Mouse (Mus musculus): ENCODE results near the gene Slc39a5. TPM values are rescaled to one million over a fixed set of nuclear protein-coding genes. Genes with fewer than 3 reads are reported as not detected.

The Slc39a5 gene
- polyA plus RNA-seq, 1 experiment from 2014 or later = 0.76 TPM

DNA sequence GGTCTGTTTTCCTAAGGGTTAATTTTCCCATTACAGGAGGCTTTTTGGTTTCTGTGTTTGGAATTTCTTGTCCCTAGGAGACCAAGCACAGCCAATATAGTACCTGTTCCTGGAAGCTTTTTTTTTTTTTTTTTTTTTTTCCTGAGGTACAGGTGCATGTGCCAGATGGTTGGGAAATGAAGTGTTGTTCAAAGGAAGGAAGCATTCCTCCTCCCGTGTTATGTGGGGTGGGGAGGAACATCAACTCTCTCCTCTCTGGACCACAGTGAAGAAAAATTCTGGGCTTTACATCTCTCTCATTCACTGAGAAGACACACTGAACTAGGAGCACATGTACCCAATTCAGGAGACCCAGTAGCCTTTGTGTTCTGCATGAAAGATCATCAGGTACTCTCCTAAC is 12.0 kb upstream of the Slc39a5 start:
- H3K4me2 ChIP-seq (replicated peaks; ENCODE audit: low read depth) = peak overlapping the region; percentile 87; the same call in 1 of the 2 replicates
- DNase-seq (ENCODE audit: low spot score) (no peak), ATAC-seq (ENCODE audit: low FRiP score, low TSS enrichment) (no peak)
- H3K27ac ChIP-seq (replicated peaks) = no peak overlapping the region
- no peak for TF ChIP-seq CTCF (IDR thresholded peaks at IDR 0.05; ENCODE audit: low read depth)
- TF ChIP-seq EP300 (optimal IDR thresholded peaks at IDR 0.05) = no peak
- no peak overlapping the region for H3K4me3 ChIP-seq (ENCODE audit: low read depth, low read length)
- WGBS = 67% methylated on average over 1 of the region's 1 CpGs
- no peaks in the 10 kb centered on the region; the same call in 1 of the 2 replicates for H3K4me1 ChIP-seq (replicated peaks; ENCODE audit: control insufficient read depth, insufficient read depth)
- H3K36me3 ChIP-seq (ENCODE audit: control insufficient read depth, insufficient read depth, low read length) = peaks cover 3% of the 10 kb centered on the region; the same call in 1 of the 2 replicates
- no peaks in the 10 kb centered on the region for H3K9me3 ChIP-seq (ENCODE audit: control insufficient read depth, low read length)
- no peaks in the 10 kb centered on the region for H3K27me3 ChIP-seq (ENCODE audit: control insufficient read depth, insufficient read depth, low read length)
- no peak overlapping the region for H3K9ac ChIP-seq (ENCODE audit: low read length)

DNA sequence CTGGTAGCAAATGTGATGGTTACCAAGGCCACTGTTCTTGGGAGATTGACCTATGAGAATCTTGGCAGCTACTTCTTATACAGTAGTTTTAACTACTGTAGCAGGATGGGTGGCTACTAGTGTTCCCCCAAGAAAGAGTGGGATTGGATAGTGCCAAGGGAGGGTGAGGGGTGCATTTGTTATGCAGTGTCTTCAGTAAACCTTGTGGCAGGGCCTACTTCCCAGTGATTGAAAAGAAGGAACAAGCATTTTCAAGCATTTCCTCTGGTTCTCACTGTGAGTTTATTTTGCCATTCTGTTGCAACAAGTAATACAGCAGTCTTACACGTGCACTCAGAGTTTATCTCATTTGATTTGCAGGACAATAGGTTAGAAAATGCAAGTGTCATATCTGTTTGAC is 11.5 kb upstream of the Slc39a5 start:
- H3K4me2 ChIP-seq (replicated peaks; ENCODE audit: low read depth) = peak overlapping the region; percentile 87
- H3K4me1 ChIP-seq (replicated peaks; ENCODE audit: control insufficient read depth, insufficient read depth) = no peaks in the 10 kb centered on the region; the same call in 1 of the 2 replicates
- H3K4me3 ChIP-seq (ENCODE audit: low read depth, low read length) = peak overlapping the region; percentile 93
- no peaks in the 10 kb centered on the region for H3K9me3 ChIP-seq (ENCODE audit: control insufficient read depth, low read length)
- TF ChIP-seq CTCF (IDR thresholded peaks at IDR 0.05; ENCODE audit: low read depth) (no peak), EP300 (optimal IDR thresholded peaks at IDR 0.05) (no peak)
- 17% methylated on average over 1 of the region's 1 CpGs for WGBS
- H3K9ac ChIP-seq (ENCODE audit: low read length) = no peak overlapping the region
- DNase-seq (ENCODE audit: low spot score) = no peak
- H3K36me3 ChIP-seq (ENCODE audit: control insufficient read depth, insufficient read depth, low read length) = peaks cover 3% of the 10 kb centered on the region; the same call in 1 of the 2 replicates
- no peak for ATAC-seq (ENCODE audit: low FRiP score, low TSS enrichment)
- H3K27me3 ChIP-seq (ENCODE audit: control insufficient read depth, insufficient read depth, low read length) = no peaks in the 10 kb centered on the region
- H3K27ac ChIP-seq (replicated peaks) = no peak overlapping the region

DNA sequence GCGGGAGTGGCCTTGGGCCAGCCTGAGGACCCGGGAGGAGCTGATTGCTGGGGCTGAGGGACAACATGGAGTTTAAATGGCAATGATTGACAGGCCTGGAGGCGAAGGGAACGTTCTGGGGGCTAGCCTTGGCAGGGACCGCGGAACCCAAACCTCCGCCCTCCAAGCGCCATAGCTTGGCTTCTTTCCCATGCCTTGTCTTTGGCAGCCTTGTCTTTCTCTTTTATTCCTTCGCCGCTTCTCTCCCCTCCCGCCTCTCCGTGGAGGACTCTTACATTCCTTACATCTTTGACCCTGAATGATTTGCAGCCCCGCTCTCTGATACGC is 11.0 kb upstream of the Slc39a5 start:
- ATAC-seq (ENCODE audit: low FRiP score, low TSS enrichment) = no peak

DNA sequence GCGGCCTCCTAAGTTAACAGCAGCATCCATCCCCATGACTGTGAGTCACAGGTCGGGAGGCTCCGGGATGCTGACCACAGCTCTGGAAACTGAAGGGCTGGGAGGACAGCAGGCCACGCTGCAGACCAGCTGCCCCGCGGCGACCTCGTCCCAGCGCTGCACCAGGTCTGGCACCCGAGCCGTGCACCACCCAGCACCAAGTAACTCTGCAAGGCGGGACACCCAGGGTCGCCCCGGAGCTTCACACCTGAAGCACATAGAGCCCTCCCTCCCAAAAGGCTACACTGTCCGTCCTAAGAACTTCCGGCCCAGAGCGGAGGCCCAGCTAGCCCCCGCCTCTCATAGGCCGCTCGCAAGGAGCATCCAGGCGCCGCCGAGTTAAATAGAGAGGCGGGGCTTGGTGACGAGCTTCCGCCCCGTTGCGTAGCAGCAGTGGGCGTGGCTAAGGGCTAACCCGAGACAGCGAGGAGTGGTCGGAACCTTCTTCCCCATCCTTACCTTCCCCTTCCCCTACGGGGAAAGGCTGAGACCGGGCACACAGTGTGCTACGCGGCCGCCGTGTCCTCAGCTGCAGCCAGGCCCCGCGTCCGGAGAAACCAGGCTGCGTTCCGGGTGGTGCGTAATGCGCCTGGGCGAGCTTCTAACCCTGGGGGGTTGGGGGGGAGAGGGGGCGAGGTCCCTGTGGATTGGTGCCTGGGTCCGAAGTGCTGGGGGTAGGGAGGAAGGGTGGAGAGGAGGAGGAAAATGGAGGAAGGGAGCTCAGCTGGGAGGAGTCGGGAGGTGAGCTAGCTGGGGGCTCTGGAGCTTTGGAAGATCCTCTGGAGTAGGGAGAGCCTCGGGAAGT is 10.4 kb upstream of the Slc39a5 start, which contains the start of the genes Nabp2 and Rnf41:
Nabp2 (minus strand) TSS at position 282 of the 844 bp plus-strand sequence.
Rnf41 (plus strand) TSS at position 447 of the 844 bp plus-strand sequence.
- no peaks in the 10 kb centered on the region for H3K27me3 ChIP-seq (ENCODE audit: control insufficient read depth, insufficient read depth, low read length)

More for the DNA sequence above, 11.0 kb upstream of the Slc39a5 start:
- Histone ChIP-seq H3K4me2 (replicated peaks; ENCODE audit: low read depth) (peak overlapping the region; percentile 87), H3K27ac (replicated peaks) (peak overlapping the region; percentile 96), H3K9ac (ENCODE audit: low read length) (peak overlapping the region; percentile 83), H3K27me3 (ENCODE audit: control insufficient read depth, insufficient read depth, low read length) (no peaks in the 10 kb centered on the region), H3K9me3 (ENCODE audit: control insufficient read depth, low read length) (no peaks in the 10 kb centered on the region), H3K4me3 (ENCODE audit: low read depth, low read length) (peak overlapping the region; percentile 93), H3K36me3 (ENCODE audit: control insufficient read depth, insufficient read depth, low read length) (peaks cover 3% of the 10 kb centered on the region; the same call in 1 of the 2 replicates), H3K4me1 (replicated peaks; ENCODE audit: control insufficient read depth, insufficient read depth) (no peaks in the 10 kb centered on the region; the same call in 1 of the 2 replicates)
- TF ChIP-seq EP300 (optimal IDR thresholded peaks at IDR 0.05) = no peak
- TF ChIP-seq CTCF (IDR thresholded peaks at IDR 0.05; ENCODE audit: low read depth) = no peak
- DNase-seq (ENCODE audit: low spot score) = no peak
- WGBS = under 1% methylated on average over 14 of the region's 14 CpGs

DNA sequence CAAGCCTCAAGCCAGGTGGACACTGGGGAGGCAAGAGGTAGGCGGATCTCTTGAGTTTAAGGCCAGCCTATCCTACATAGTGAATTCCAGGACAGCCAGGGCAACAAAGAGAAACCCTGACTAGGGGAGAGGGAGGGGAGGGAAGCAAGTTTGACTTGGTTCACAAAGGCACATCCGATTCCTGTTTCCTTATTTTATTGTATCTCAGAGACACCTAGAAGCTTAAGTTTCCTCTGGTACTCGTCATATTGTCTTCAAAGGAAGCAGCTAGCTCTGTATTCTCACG is 9.5 kb upstream of the Slc39a5 start:
- peak overlapping the region; percentile 96 for H3K27ac ChIP-seq (replicated peaks)
- no peak overlapping the region for H3K9ac ChIP-seq (ENCODE audit: low read length)
- TF ChIP-seq EP300 (optimal IDR thresholded peaks at IDR 0.05) = no peak
- TF ChIP-seq CTCF (IDR thresholded peaks at IDR 0.05; ENCODE audit: low read depth) = no peak
- H3K27me3 ChIP-seq (ENCODE audit: control insufficient read depth, insufficient read depth, low read length) = no peaks in the 10 kb centered on the region
- peak overlapping the region; percentile 19 for H3K4me3 ChIP-seq (ENCODE audit: low read depth, low read length)
- H3K4me2 ChIP-seq (replicated peaks; ENCODE audit: low read depth) = peak overlapping the region; percentile 87
- no peaks in the 10 kb centered on the region; the same call in 1 of the 2 replicates for H3K4me1 ChIP-seq (replicated peaks; ENCODE audit: control insufficient read depth, insufficient read depth)
- WGBS = 13% methylated on average over 4 of the region's 4 CpGs
- DNase-seq (ENCODE audit: low spot score) = no peak
- H3K9me3 ChIP-seq (ENCODE audit: control insufficient read depth, low read length) = no peaks in the 10 kb centered on the region
- no peaks in the 10 kb centered on the region; the same call in 1 of the 2 replicates for H3K36me3 ChIP-seq (ENCODE audit: control insufficient read depth, insufficient read depth, low read length)
- ATAC-seq (ENCODE audit: low FRiP score, low TSS enrichment) = no peak

More for the DNA sequence above, 10.4 kb upstream of the Slc39a5 start, which contains the start of the genes Nabp2 and Rnf41:
- Histone ChIP-seq H3K4me1 (replicated peaks; ENCODE audit: control insufficient read depth, insufficient read depth) (no peaks in the 10 kb centered on the region; the same call in 1 of the 2 replicates), H3K36me3 (ENCODE audit: control insufficient read depth, insufficient read depth, low read length) (no peaks in the 10 kb centered on the region; the same call in 1 of the 2 replicates), H3K4me3 (ENCODE audit: low read depth, low read length) (peak within 1 kb of the TSS; percentile 93), H3K4me2 (replicated peaks; ENCODE audit: low read depth) (peak within 1 kb of the TSS; percentile 87), H3K27ac (replicated peaks) (peak within 1 kb of the TSS; percentile 96), H3K9me3 (ENCODE audit: control insufficient read depth, low read length) (no peaks in the 10 kb centered on the region), H3K9ac (ENCODE audit: low read length) (peak within 1 kb of the TSS; percentile 83)
- WGBS = under 1% methylated on average over 44 of the region's 50 CpGs
- DNase-seq (ENCODE audit: low spot score) (peak; percentile 96), ATAC-seq (ENCODE audit: low FRiP score, low TSS enrichment) (peak; percentile 88)
- TF ChIP-seq CTCF (IDR thresholded peaks at IDR 0.05; ENCODE audit: low read depth) = no peak; the same call in 1 of the 2 replicates
- TF ChIP-seq EP300 (optimal IDR thresholded peaks at IDR 0.05) = peak; percentile 47
